Mouse (Mus musculus) bone marrow, adult 2 months (tissue): Measurements from ENCODE around the gene Phf23. TPM values are rescaled to one million over a fixed set of nuclear protein-coding genes. Genes with fewer than 3 reads are reported as not detected.
A peak's percentile ranks its signal among the peaks of the same experiment; 100 is the strongest.

ENCODE experiments used
- H3K27ac ChIP-seq: fragments of 200-500 bp; 2 replicates; pipeline ENCODE4 v1.5.1; 2012; ENCODE audit warnings: low read depth, mild to moderate bottlenecking, control low read depth, inconsistent platforms, low read length; ENCODE audit not compliant: control insufficient read depth, poor library complexity, insufficient read depth
- H3K4me1 ChIP-seq: fragments of 200-500 bp; 2 replicates; pipeline ENCODE4 v1.6.1; 2011; ENCODE audit warnings: low read length; ENCODE audit not compliant: control insufficient read depth, insufficient read depth
- H3K4me3 ChIP-seq: fragments of 200-500 bp; replicated peaks from 2 replicates; pipeline ENCODE3; 2011; ENCODE audit warnings: mild to moderate bottlenecking, low read depth, low read length, control low read depth; ENCODE audit not compliant: control insufficient read depth
- CTCF ChIP-seq: fragments of 200-500 bp; IDR thresholded peaks from 2 replicates; pipeline ENCODE4 v1.5.1; 2011; ENCODE audit warnings: low read length, control low read depth; ENCODE audit not compliant: control insufficient read depth, insufficient read depth
- POLR2A ChIP-seq: fragments of 200-500 bp; IDR thresholded peaks from 2 replicates; pipeline ENCODE4 v1.6.1; 2011; ENCODE audit warnings: low read depth, mild to moderate bottlenecking, control low read depth, low read length, borderline replicate concordance; ENCODE audit not compliant: control insufficient read depth
- WGBS: fragments of 180-500 bp; shearing (Covaris S2); methylation state at CpG from one replicate; pipeline ENCODE4 v1.1.7; 2018; 5-methylcytosine and 5-hydroxymethylcytosine counted together
- polyA plus RNA-seq: library from polyadenylated mRNA; stranded (reverse); fragments of >200 nt; gene quantifications from 2 replicates; pipeline ENCODE4 v1.2.4, GENCODE M21; 2011; ENCODE audit warnings: low replicate concordance; ENCODE audit not compliant: missing spikeins, insufficient read depth, insufficient read length

Phf23 gene
- polyA plus RNA-seq, 1 experiment, result 72.4 TPM

DNA sequence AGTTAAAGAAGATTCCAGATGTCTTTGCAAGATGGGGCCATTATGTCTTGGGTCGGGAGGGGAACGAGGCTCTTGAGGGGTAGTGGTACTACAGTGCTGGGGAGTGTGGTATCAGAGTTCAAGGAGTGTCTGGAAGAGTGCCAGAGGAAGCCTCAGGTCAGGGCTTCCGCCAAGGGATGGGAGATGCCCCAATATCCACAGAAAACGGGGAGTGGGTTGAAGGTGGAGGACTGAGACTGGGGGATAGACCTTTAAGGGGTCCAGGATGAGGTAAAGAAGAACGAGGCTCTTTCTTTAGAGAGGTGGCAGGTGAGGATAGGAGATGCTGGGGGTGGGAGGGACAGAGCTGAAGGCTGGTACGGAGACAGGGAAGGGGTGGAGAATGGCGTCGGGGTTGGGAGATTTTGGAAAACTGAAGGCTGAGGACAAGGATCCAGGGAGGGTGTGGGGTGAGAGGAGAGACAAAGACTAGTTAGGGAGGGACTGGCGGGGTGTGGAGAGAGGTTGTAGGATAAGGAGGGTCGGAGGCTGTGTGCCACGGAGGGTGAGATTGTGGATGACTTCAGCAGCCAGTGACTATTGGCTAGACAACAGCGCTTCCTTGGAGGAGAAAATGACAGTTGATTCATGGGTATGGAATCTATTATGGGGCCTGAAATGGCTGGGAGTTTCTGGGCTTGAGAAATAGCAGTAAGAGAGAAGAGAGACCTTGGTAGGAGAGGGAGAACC is 33.0 kb downstream of the Phf23 start:
- whole genome bisulfite sequencing, result 50% methylated on average over 12 of the region's 12 CpGs
- TF ChIP-seq POLR2A, result no peak
- no peak for TF ChIP-seq CTCF

DNA sequence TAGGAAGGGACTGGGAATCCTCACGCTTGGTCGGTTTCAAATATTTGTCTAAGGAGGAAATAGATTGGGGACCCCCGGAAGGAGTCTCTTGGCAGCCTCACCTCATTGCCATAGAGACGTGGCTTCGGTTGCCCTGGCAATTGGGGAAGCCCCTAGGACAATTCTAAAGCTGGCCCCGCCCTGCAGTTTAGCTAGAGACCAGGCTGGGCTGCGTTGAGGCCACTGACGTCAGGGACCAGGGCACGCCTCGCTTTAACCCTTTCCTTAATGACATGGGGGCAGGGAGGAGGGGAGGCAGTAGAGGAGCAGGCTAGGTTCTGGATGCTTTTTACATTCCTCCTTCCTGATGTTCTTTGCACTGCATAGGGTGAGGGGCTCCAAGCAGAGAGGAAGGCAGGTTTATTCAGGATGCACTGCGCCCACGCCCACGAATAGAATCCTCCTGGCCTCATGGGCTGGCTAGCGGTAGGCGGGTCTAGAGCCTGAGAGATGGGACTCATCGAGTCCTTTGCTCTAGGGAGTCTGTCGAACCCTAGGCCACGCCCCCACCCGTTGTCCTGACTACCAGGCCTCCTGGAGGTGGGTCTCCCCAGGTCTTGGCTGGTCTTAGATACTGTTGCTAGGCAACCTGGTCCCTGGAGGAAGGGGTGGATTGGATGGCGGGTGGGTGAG is 33.7 kb downstream of the Phf23 start:
- H3K4me1 ChIP-seq, result no peaks in the 10 kb centered on the region; the same call in 1 of the 2 replicates
- no peak overlapping the region for H3K27ac ChIP-seq
- 12% methylated on average over 20 of the region's 20 CpGs for WGBS
- H3K4me3 ChIP-seq, result no peak overlapping the region
- no peak for TF ChIP-seq POLR2A
- TF ChIP-seq CTCF, result no peak

More for the DNA sequence above, 33.0 kb downstream of the Phf23 start:
- H3K27ac ChIP-seq, result no peak overlapping the region
- no peaks in the 10 kb centered on the region; the same call in 1 of the 2 replicates for H3K4me1 ChIP-seq
- no peak overlapping the region for H3K4me3 ChIP-seq

DNA sequence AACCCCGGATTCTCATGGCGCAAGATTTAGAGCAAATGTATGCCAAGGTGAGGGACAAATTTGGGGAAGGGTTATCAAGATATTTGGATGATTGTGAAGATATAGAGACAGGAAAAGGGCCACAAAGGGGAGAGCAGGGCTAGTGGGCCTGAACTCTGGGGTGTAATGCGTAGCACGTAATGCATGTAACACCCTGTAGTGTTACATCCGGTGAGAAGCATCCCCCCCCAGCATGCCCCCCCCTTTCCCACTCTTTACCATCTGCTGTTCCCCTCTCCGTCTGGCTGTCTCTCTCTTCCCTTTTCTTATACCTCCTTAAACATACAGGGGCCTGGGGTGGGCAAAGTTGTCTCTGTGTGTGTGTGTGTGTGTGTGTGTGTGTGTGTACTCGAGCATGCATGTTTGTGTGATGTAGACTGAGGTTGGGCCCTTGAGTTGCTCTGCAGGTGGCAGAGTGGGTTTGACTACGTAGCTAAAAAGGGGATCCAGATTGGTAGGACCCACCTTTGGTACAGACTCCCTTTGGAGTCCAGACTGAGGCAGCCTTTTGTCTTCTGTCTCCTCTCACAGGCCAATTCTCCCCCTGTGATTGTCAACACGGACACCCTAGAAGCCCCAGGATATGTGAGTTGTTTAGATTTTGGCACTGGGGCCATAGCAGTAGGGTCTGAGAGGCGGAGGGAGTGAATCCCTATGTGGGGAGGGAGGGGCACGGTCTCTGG is 34.4 kb downstream of the Phf23 start:
- no peak for TF ChIP-seq POLR2A
- no peak for TF ChIP-seq CTCF
- WGBS, result 53% methylated on average over 11 of the region's 11 CpGs
- Histone ChIP-seq H3K27ac (peak overlapping the region; percentile 24; the same call in 1 of the 2 replicates), H3K4me1 (no peaks in the 10 kb centered on the region; the same call in 1 of the 2 replicates), H3K4me3 (no peak overlapping the region)

DNA sequence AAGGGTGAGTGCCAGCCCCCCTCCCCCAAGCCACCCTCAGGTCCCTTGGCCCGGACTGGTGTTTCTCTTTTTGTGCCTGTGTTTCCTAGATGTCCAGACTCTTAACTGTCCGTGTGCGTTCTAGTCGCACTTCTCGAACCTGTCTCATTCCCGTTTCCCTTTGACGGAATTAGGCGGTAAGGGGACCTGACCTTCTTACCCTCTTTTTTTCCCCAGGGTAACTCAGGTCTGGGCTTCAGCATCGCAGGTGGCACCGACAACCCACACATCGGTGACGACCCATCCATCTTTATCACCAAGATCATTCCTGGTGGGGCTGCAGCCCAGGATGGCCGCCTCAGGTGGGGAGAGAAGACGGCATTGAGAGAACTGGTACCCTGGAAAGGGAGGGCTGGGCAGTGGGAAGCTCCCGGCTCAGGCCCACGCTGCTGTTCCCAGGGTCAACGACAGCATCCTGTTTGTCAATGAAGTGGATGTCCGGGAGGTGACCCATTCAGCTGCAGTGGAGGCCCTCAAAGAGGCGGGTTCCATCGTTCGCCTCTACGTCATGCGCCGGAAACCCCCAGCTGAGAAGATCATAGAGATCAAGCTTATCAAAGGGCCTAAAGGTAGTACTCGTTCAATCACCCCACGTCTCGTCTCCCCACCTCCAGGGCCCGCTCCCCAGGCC is 35.2 kb downstream of the Phf23 start:
- H3K4me1 ChIP-seq, result no peaks in the 10 kb centered on the region; the same call in 1 of the 2 replicates
- no peak overlapping the region for H3K4me3 ChIP-seq
- H3K27ac ChIP-seq, result no peak overlapping the region
- 88% methylated on average over 28 of the region's 28 CpGs for WGBS
- TF ChIP-seq CTCF (no peak), POLR2A (no peak)

DNA sequence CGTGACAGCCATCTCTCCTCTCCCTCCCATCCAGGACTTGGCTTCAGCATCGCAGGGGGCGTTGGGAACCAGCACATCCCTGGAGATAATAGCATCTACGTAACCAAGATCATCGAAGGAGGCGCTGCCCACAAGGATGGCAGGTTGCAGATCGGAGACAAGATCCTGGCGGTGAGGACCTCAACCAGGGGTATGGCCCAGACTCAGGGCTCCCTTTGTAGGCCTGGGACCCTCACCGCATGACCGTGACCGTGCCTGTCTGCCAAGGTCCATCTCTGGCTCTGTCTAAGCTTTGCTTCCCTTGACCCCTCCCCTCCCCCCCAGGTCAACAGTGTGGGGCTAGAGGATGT is 35.7 kb downstream of the Phf23 start:
- no peak overlapping the region for H3K27ac ChIP-seq
- TF ChIP-seq CTCF (no peak), POLR2A (no peak)
- WGBS, result 93% methylated on average over 11 of the region's 11 CpGs
- no peak overlapping the region for H3K4me3 ChIP-seq
- no peaks in the 10 kb centered on the region; the same call in 1 of the 2 replicates for H3K4me1 ChIP-seq

DNA sequence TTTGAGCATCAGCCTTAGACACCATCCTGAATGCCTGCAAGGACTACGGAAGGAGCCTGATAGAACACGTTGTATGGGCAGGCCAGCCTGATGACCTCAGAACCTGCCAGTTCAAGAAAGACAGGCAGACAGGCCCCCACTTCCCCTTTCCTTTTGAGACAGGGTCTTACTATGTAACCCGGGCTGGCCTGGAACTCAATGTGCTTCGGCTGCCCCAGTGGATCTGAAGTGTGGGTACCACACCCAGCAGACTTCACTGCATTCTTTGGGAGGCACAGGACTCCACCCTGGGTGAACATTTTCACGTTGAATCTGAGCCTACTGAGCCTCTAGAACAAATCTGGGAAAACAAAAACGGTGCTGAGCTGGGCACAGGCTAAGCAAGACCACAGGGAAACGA is 42.6 kb downstream of the Phf23 start:
- TF ChIP-seq CTCF, result no peak
- TF ChIP-seq POLR2A, result no peak
- 52% methylated on average over 7 of the region's 7 CpGs for whole genome bisulfite sequencing
- Histone ChIP-seq H3K27ac (no peak overlapping the region), H3K4me3 (no peak overlapping the region), H3K4me1 (no peaks in the 10 kb centered on the region)

DNA sequence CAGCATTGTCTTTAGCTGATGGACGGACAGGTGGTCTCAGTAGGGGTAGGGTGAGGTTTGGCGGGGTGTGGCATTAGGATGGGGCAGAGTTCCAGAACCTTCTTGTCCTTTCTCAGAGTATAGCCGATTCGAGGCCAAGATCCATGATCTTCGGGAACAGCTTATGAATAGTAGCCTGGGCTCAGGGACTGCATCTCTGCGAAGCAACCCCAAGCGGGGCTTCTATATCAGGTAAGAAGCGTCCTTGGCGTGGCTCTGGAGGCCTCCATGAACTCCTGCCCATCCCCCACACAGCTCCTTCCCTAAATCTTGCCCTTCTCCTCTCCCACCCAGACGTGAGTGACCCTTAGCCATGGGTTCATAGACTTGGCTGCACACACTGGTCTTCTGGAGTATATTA is 44.1 kb downstream of the Phf23 start:
- Histone ChIP-seq H3K4me1 (no peaks in the 10 kb centered on the region), H3K27ac (no peak overlapping the region), H3K4me3 (no peak overlapping the region)
- TF ChIP-seq CTCF, result no peak
- no peak for TF ChIP-seq POLR2A
- WGBS, result 78% methylated on average over 10 of the region's 10 CpGs

DNA sequence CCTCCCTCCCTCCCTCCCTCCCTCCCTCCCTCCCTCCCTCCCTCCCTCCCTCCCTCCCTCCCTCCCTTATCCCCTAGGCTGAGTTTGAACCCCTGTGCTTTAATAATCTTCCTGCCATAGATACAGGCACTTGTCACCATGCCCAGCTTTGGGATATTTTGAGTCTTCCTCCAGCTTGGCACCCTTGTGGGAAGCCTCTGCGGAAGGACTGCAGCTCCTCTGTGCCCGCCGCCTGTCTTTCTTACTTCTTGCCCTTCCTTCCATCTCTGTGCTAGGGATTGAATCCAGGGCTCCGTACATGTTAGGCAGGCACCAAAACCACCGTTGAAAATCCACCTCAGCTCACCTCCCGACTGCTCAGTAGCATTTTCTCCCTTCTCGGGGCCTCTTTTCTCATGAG is 44.6 kb downstream of the Phf23 start:
- Histone ChIP-seq H3K4me1 (no peaks in the 10 kb centered on the region), H3K4me3 (no peak overlapping the region), H3K27ac (no peak overlapping the region)
- TF ChIP-seq POLR2A (no peak), CTCF (no peak)
- WGBS, result 76% methylated on average over 7 of the region's 7 CpGs
